Mouse (Mus musculus) kidney, adult 8-10 months (tissue): ENCODE results near the gene Sp100.
"Not testable (repeated sequence)": the region's sequence is repeated elsewhere in the genome, so short reads cannot be mapped to it uniquely, and the experiment has no call there.

Experiments
- DNase-seq, 2 experiments: peaks; one replicate each; pipeline ENCODE4 v3.0.0; 2022

Gene Sp100

DNA sequence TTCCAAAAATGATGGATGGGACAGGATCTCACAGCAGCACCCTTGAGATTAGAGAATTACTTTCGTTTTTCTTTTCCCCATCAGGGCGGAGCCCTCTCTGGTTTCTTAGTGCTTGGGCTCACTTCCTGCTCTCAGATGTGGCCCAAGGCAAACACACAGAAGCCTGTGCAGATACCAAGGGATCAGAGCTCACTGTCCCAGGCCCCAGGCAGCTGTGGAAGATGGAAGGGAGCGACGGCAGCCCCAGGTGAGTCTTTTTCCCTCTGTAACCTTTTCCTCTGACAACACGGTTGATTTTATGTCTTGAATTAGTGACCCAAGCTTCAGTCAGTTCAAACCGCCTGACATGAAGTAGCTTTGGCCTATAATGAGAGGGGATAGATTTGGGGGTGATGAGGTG lies at the start of gene Sp100:
Gene Sp100 (plus strand): TSS at position 108 of the 400 bp plus-strand sequence.
- peak; percentile 22 to 25 for DNase-seq

DNA sequence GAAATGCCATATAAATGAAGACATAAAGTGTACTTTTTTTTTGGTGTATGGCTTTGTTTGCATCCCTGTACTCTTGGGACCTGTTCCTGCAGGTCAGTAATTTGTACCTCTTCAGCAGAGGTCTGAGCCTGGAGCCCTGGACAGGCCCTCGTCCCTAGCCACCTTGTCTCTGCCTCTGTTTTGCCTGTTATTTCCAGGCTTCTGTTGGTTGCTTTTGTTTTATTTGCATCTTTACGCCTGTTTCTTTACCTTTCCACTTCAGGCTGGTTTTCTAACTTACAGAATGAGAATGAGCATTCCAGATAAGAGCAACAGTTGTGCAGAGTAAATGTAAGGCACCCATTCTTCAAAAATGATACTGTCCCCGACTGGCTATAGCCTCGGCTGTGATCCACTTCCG lies 49.7 kb upstream of the Sp100 start, which contains the start of gene Sp140:
Gene Sp140 (plus strand): TSS at position 301 of the 400 bp plus-strand sequence.
- DNase-seq: not testable (repeated sequence)

DNA sequence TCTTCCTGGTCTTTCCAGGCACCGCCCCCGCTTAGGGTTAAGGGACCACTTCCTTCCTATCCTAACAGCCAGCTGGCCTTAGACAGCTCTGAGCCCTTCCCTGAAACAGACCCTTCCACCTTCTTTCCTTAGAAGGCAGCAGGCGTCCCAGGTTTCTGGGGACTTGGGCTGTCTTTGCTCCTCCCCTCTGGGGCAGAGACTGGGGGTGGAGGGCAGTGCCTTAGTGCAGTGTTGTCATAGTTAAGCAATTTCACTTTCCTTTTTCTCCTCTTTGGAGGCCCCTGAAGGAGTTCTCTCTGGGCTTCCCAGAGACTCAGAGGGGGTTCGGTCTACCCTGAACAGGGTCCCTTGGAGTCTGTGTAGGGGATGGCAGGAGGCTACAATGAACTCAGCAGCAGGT lies 49.0 kb upstream of the Sp100 start:
- DNase-seq: peak in 1 of 2 experiments; percentile 21

DNA sequence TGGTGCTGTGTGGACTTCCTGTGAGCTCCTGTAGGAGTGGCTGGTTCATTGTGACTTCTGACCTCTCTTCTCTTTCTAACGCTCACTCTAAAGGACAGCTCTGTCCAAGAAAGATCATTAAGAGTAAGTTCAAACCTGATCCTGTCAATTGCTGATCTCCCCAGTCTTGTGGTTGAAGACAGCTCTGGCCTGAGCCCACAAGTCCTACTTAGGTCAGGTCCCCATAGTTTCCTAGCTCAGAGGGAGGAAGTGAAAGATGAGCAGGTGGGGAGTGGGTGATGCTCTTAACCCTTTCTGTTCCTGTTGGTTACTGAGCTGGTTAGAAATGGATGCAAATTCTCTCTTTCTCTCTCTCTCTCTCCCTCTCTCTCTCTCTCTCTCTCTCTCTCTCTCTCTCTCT lies 45.4 kb upstream of the Sp100 start:
- DNase-seq: not testable (repeated sequence)

DNA sequence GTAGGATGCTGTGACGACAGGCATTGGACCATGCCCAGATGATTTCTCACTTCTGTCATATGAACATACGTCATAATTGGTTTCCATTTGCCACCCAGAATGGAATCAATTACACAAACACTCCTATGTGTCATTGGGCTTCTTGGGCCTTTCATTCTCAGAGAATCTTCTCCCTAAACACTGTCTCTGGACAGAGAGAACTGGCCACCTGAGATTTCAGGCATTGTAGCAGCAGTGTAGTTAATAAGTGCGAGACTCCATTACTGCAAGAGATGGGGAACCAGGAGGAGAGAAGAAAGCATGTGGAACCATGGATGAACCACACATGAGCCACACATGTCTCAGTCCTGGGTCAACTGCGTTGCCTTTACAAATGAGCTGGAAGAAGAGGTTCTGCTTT lies 41.4 kb upstream of the Sp100 start:
- DNase-seq: not testable (repeated sequence)

DNA sequence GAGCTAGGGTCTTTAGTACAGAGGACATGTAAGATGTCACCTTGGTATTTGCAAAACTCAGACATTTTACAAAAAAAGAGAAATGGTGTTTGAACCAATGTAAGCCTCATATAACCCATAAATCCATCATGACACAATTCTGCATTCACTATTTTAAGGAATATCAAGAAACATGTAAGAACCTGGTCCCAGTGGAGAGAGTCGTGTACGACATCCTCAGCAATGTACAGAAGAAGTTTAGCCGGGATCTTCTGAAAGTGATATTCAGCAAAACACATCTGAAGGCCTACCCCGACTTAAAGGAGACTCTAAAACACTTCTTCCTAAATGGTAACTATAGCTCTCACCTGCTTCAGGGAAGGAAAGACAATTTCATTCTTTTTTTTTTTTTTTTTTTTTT lies 39.2 kb upstream of the Sp100 start:
- DNase-seq: not testable (repeated sequence)

DNA sequence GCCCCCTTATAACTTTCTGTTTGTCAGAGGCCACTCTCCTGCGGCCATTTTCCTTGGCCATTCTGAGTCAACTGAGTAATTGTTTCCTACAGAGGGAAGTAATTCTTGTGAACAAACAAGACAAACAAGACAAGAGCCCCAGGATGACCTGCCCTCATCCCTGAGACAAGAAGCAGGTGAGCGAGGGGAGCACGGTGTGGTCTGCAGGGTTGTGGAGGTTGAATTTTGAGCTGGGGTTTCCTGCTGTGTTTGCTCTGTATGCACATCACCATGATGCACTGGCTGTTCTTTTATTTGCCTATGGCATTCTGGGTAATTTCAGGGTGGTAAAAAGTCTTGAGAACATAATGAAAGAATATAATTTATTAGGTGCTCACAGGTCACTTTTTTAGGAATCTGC lies 34.7 kb upstream of the Sp100 start:
- not testable (repeated sequence) for DNase-seq

DNA sequence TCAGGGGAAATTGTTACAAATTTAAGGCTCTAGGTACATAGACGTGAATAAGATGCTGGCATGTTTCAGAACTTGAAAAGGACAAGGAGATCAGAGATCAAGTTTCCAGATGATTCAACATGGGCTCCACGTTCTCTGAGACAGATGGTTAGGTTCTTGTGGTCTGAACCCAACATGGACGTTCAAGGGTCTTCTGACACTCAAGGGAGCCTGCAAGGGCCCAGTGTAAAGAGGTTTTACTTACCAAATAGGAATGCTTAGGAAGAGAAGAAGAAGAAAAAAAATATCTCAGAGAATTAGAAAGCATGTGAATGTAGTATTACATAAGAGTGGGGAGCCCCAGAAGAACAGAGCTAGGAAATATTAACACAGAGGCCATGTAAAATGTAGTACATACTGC lies 34.0 kb upstream of the Sp100 start:
- DNase-seq: not testable (repeated sequence)

DNA sequence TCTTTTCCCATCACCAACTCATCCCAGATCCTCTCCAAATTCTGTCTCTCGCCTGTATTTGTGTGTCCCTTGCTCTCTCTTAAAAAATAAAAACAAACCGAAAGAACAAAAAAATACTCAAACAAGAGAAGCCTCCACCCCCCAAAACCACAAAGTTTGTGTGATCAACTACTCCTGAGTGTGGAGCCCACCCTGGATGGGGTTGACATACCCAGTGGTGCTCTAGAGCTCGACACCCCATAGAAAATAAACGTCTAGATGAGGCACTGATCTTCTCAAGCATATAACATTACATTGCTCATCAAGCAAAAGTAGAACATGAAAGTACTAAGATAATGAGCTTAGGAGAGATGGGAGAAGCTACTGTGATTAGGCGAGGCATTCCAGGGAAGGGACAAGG lies 32.6 kb upstream of the Sp100 start:
- DNase-seq: not testable (repeated sequence)

DNA sequence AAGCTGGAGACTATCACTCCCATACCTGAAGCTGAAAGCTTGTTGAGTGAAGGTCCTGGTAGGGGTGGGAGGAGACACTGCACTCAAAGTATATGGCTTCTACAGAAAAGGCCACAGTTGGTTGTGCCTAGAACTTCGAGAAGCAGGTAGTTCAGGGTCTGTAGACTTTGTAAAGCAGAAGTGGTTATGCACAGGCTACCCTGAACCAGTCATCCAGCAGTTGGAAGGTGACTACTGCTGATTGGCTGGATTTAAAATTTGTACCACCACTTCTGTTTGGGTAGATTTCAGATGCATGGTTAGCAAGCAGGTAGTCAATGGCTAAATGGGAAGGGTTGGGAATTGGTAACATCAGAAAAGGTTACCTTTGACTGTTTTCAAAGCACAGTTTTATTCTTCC lies 31.1 kb upstream of the Sp100 start:
- DNase-seq: not testable (repeated sequence)

DNA sequence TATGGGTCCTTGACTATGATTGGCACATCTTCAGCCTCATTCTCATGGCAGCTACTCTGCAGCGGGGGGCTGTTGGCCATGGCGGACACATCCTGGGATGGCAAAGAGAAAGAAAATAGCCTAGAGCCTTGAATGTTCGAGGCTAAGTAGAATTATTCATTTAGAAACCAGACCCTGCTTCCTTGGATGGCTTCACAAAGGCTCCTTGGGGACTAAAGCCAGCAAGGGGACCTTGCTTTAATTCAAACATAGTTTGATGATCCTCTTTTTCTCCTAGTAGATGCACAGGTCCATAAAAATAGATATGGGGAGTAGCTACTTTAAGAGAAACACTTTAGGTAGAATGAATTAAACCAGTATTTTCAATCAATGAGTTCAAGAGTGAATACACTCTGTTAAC lies 12.9 kb upstream of the Sp100 start:
- not testable (repeated sequence) for DNase-seq

DNA sequence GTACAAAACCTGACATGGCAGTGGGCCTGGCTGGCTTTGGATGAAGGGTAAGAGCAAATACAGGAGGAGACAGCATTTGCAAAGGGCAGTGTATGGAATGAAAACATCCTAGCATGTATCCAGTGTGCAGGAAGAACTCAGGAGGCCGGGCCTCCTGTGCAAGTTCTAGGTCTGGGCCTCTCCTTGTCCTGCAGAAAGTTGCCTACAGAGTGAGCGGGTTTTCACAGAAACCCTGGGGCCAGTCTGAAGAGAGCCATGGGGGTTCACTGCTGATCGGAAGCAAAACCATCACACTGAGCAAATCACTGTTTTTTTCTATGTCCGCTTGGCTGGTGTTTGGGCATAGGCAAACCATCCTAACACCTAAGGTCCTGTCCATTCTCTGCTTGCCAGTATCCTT lies 11.6 kb upstream of the Sp100 start:
- not testable (repeated sequence) for DNase-seq

DNA sequence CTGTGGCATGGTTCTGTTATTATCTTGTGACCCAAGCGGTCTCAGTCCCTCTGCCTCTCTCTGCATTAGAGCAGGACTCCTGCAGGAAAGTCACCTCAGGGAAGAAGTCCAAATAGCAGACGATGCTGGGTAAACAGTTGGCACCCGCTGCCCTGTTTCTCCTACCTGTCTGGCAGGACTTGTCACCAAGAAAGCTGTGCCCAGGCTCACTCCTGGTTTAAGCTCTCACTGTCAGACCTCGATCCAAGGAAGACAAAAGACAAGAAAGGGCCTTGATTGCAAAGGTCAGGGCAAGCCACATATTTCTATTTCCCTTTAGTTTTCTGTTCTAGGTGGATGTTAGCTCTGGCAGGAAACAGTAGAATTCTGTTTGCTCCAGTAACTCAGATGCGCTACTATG lies 736 bp downstream of the Sp100 start:
- not testable (repeated sequence) for DNase-seq

DNA sequence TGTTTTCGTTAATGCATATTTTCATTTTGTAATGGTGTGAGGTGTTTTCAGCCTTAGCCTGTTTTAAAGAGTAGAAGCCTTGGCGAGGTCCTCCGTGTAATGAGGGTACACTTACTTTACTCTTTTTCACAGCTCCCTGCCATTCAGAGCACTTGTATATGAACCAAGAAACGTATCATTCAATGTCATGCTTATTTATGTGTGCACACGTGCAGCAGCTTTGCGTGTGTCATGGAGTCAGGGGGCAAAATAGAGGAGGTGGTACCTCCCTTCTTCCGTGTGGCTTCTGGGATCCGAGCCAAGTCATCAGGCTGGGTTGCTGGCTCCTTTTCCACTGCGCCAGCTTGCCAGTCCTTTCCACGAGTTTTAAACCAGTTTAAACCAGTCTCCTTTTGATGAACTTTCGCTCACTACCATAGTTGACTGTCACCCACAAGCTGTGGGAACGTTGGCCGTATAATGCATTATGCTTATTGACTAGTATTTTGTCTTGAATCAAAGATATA lies 2.0 kb downstream of the Sp100 start:
- not testable (repeated sequence) for DNase-seq

DNA sequence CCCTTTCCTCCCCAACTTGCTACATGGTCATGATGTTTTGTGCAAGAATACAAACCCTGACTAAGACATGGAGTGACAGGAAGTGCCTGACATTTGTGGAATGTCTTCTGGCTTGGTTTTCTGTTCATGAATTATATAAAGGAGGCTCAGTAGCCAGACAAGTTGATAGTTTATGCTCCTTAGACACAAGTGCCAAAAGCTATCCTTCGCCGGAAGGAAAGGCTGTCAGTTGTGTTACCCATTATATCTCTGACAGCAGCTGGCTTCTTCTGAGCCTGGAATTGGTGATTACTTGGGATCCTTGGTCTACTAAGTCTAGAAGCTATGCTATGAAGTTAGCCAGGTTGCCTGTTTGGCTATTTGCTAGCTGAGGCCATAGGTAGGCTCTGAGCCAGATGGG lies 7.4 kb downstream of the Sp100 start:
- peak in 1 of 2 experiments; percentile 28 for DNase-seq

DNA sequence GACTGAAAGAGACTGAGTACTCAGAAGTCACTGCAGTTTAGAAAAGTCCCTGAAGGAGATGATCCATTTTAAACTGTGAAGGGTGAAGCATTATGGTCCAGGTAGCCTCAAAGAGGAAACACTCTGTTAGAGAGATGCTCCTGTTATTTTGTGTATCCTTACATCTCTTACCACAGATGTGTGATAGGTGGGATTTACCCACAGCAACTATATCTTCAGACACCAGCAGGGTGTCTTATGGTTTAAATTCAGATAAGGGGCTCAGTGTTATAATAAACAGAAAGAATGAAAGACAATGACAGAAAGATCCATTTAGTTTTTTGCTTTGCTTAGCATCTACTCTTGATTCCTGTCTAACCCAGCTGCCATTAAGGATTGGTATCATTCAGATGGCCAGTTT lies 14.5 kb downstream of the Sp100 start:
- no peak for DNase-seq

DNA sequence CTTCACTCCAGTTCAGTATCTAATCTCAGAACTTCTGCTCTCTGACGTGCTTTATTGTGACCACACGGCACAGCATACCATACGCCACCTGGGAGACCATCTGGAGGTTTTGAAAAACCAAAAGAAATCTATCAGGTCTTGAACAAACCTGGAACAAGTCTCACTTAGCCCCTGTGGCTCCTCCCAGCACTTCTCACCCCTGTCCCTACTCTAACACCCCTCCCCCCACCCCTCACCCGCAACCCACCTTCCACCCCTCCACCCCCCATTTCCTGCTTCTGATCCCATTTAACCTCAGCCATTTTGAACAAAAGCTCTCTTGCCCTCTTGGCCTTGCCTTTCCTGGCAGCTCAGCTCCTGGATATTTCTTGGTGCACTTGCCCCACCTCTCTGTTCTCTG lies 30.4 kb downstream of the Sp100 start:
- DNase-seq: no peak

DNA sequence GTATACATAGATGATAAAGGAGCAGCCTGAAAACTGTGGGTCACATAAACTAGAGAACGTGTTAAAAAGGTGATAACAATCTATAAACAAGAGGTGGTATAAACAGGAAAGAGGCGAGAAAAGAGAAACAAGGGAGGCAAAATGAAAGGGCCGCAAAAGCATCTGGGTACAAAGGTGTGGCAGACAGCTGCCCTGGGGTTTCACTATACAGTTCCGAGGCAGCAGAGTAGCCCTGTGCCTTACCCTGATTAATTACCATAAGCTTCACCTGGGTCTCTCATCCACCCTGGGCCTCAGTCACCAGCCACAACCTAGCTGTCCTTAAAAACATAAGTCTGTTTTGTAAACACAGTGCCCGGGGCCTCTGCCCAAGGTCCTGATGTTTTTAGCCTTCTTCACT lies 36.9 kb downstream of the Sp100 start:
- DNase-seq: no peak

DNA sequence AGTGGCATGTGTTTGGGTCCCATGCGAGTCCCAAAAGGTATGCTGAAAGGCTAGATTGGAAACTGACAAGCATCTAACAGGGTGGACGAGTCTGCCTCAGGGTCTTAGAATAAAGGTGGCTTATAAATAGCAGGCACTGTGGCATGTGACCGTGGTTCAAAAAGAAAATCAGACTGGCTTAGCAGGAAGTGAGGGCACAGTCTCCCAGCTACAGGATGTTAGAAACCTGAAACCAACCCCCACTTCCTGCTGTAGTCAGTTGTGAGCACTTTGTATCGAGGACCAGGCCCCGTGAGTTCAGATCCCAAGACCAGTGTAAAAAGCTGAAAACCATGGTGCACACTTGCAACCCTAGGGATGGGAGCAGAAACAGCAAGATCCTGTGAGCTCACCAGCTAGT lies 37.6 kb downstream of the Sp100 start:
- no peak for DNase-seq

DNA sequence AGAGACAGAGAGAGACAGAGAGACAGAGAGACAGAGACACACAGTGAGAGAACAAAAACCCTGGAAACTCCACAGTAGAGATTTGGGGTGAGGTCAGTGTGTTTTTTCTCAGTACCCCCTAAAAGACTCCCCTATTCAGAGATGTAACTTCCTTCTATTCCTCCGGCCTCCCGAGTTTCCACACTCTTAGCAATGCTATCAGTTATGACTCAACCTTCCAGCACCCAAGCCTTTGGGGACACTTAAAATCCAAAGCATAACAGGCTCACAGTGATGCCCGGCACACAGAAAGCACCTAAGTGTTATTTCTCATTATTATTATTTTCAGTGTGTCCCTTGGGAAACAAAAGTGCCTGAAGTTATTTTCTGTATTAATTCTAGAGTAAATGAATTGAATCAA lies 40.8 kb downstream of the Sp100 start:
- no peak for DNase-seq

DNA sequence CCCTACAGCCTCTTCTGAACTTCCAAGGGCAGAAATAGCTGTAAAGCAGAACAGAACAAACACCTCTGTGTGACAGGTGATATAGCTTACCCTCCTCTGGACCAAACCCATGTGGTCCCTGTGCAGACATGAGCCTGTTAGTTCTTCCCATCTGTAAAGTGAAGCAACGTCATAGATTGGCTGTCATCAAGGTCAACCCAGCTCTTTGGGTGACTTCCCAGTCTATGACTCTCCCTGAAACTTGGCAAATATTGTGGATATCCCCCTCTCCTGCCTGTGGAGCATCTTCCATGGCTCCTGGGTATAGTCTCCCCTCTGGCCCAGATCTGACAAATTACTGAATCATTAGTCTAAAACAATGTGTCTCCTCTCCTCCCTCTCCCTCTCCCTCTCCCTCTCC lies 42.5 kb downstream of the Sp100 start:
- no peak for DNase-seq

DNA sequence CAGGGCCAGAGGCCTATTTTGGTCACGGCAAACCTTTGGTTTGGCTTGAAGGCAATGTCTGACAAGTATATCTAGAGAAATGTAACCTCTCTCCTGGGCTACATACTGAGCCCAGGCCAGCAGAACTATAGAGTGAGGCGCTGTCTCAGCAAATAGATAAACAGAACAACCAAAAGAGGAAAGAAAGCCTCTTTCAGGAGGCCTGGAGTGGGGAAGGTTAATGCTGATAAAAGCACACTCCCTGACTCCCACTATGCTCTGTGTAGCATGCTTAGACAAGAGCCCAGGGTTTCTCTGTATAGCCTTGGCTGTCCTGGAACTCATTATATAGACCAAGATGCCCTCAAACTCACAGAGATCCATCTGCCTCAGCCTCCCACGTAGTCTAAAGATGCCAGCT lies 43.5 kb downstream of the Sp100 start:
- no peak for DNase-seq

DNA sequence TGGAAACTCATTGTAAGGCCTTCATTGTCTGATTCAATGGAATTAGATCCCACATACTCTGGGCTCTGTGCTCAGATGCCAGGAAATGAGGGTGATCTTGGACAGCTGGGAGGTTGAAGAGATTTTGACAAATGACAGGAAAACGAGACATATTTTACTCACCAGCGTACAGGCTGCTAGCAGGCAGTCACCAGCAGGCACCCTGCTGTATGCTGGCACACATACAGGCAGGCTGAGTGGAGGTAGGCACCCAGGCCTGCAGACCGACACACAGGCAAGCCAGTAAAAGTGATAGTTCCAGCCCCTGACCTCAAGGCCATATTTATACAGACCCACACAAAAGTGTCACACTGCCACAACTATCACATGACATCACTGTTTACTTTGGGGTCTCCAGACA lies 45.9 kb downstream of the Sp100 start:
- DNase-seq: no peak

DNA sequence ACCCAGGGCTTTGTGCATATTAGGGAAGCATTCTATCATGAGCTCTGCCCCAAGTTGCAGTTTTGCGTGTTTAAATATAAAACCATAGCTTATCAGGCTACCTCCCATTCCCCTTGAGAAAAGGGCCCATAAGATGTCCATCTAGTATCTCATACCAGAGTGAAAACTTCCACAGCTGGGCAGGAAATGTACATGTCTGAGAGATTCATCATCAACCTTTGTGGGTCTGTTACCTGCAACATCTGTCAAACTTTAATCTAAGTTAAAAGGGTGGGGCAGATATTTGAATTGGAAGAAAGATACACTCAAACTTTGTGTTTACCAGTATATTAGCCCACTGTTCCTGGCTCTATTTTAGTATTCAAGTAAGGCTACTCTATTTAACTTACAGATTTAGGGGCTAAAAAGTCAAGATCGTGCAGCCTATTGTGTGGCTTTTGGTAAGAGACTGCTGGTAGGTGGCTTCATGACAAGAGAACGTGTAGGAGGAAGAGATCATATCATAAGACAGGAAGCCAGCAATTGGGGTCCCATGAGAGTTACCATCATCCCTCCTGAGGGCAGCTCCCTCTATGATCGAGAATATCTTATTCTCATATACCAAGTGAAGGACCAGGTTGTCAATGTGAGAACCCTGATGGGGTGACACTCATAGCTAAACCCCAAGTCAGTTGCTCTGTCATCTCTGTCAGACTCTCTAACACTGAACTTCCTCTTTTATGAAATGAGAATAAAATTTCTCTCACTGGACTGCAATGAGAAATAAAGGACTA lies 48.1 kb downstream of the Sp100 start:
- DNase-seq: no peak

DNA sequence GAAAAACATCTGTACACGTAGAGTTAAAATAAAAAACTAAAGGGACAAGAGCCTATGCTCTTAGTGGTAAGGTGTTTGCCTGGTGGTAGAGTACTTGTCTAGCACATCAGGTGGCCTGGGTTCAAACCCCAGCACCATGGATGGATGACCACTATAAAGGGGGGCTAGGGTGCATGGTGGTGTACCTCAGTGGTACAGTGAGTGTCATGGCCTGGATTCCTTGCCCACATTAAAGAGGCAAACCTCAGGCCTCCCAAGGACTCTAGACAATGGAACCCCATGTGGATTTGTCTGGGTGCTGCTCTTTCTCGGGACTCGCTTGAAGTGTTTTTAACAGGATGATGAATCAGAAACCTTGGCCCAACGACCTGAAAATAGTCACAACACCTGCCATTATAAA lies 52.7 kb downstream of the Sp100 start:
- DNase-seq: no peak
